Mouse (Mus musculus) lung, embryonic 16.5 days (tissue): Measurements from ENCODE around the gene Drosha. TPM values are rescaled to one million over a fixed set of nuclear protein-coding genes. Genes with fewer than 3 reads are reported as not detected.
"Not testable (repeated sequence)": the region's sequence is repeated elsewhere in the genome, so short reads cannot be mapped to it uniquely, and the experiment has no call there.

Experiments used
- ATAC-seq: fragments of 200-750 bp; cut with Nextera tagmentation; 2 replicates; pipeline ENCODE4 v1.8.0; 2017; ENCODE audit warnings: low read depth, mild to moderate bottlenecking, moderate library complexity
- H3K27ac ChIP-seq: fragments of 300-500 bp; sonication (generic); 2 replicates; pipeline ENCODE4 v1.5.1; 2014; ENCODE audit warnings: mild to moderate bottlenecking, control low read depth, low read length
- H3K27me3 ChIP-seq: fragments of 300-500 bp; sonication (generic); 2 replicates; pipeline ENCODE4 v1.6.1; 2014; ENCODE audit warnings: low read depth, low read length, mixed read lengths; ENCODE audit not compliant: control insufficient read depth, insufficient read depth
- H3K36me3 ChIP-seq: fragments of 300-500 bp; sonication (generic); 2 replicates; pipeline ENCODE4 v1.6.1; 2014; ENCODE audit warnings: low read length; ENCODE audit not compliant: control insufficient read depth, insufficient read depth
- H3K4me1 ChIP-seq: fragments of 300-500 bp; sonication (generic); replicated peaks from 2 replicates; pipeline ENCODE4 v1.6.1; 2014; ENCODE audit warnings: low read length, mixed read lengths; ENCODE audit not compliant: control insufficient read depth, insufficient read depth
- H3K4me2 ChIP-seq: fragments of 300-500 bp; sonication (generic); 2 replicates; pipeline ENCODE4 v1.6.1; 2014; ENCODE audit warnings: low read depth, low read length, control low read depth
- H3K4me3 ChIP-seq: fragments of 300-500 bp; sonication (generic); 2 replicates; pipeline ENCODE4 v1.5.1; 2014; ENCODE audit warnings: mild to moderate bottlenecking, low read length, control low read depth
- H3K9ac ChIP-seq: fragments of 300-500 bp; sonication (generic); 2 replicates; pipeline ENCODE4 v1.6.1; 2014; ENCODE audit warnings: low read length, control low read depth
- H3K9me3 ChIP-seq: fragments of 300-500 bp; sonication (generic); 2 replicates; pipeline ENCODE4 v1.6.1; 2016; ENCODE audit warnings: low read length; ENCODE audit not compliant: control insufficient read depth
- WGBS: fragments of 180-500 bp; shearing (Covaris S2); extraction: QIAGEN DNeasy Blood & Tissue Kit; methylation state at CpG from one replicate; pipeline ENCODE4 v1.1.7; 2014; 5-methylcytosine and 5-hydroxymethylcytosine counted together
- polyA plus RNA-seq: library from polyadenylated mRNA; unstranded; fragments of >200 nt; fragmentation: Nextera tagmentation; extraction: Ambion mirVana; gene quantifications from 2 replicates; pipeline ENCODE4 v1.2.1, GENCODE M21; 2015

The Drosha gene
- polyA plus RNA-seq, 1 experiment from 2014 or later = 32.0 TPM

DNA sequence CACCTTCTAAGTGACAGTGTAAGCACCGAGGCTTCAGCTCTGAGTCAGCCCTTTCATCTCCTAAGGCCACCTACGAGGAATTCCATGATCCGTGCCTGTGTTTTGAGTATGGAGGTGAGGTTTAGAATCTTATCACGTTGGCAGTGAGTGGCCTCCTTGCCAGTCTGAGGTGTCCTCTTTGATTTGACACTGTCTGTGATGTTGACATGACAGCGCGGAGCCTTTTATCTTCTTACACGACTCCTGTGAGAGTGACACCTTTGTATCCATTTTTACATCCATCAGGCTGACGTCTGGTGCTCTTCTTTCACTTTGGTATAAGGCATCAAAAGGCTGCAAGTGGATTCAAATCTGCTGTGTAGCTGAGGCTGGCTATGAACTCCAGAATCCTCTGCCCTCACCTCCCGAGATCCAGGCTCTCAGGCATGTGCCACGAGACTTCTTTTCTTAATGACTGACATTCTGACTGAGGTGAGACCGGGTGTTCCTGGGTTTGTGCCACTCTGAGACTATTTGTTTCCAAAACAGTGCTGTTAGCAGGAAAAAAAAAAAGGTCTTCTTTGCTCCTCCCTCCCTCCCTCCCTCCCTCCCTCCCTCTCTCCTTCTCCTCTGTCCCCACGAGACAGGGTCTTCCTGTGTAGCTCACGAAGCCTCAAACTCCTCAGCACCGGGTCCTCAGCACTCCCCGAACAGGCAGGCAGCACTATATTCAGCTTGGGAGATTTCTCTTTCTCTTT, 24.0 kb upstream of the Drosha start:
- Histone ChIP-seq H3K27me3 (no peaks in the 10 kb centered on the region), H3K9me3 (no peaks in the 10 kb centered on the region), H3K36me3 (no peaks in the 10 kb centered on the region), H3K4me3 (peak overlapping the region; percentile 3; the same call in 1 of the 2 replicates), H3K27ac (no peak overlapping the region), H3K4me1 (no peaks in the 10 kb centered on the region), H3K9ac (no peak overlapping the region), H3K4me2 (peak overlapping the region; percentile 13; the same call in 1 of the 2 replicates)
- ATAC-seq = no peak
- WGBS = 22% methylated on average over 15 of the region's 15 CpGs

DNA sequence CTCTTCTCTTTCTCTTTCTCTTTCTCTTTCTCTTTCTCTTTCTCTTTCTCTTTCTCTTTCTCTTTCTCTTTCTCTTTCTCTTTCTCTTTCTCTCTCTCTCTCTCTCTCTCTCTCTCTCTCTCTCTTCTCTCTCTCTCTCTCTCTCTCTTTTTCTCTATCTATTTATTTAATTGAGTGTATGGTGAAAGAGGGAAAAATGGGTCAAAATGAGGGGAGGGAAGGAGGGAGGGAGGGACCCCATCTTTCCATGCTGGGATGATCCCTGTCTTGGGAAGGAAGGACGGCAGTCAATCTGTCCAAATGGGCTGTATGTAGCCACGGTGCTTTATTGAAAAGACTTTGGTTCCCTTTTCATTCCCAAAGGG, 23.5 kb upstream of the Drosha start:
- H3K27me3 ChIP-seq, H3K9me3 ChIP-seq, H3K4me1 ChIP-seq, H3K27ac ChIP-seq, H3K9ac ChIP-seq, ATAC-seq, H3K36me3 ChIP-seq, H3K4me3 ChIP-seq, H3K4me2 ChIP-seq: not testable (repeated sequence)
- 70% methylated on average over 2 of the region's 2 CpGs for WGBS

DNA sequence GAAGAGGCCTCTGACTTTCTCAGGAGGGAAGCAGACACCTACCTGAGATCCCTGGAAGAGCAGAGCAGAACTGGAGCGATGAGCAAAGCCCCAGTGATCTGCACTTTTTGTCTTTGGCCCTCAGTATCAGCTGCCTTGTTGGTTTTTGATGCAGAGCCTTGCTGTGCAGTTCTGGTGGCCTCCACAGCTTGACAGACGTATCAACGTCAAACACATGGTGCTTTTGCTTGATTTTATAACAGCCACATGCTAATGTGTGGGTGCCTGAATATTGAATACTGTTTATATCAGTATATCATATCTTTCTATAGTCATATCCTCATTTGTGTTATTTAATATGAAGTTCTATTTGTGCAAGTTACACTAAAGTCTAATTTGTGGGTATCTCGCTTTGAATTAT, 19.5 kb upstream of the Drosha start:
- WGBS = 81% methylated on average over 4 of the region's 4 CpGs
- ATAC-seq = no peak
- Histone ChIP-seq H3K9me3 (no peaks in the 10 kb centered on the region), H3K36me3 (peaks cover 17% of the 10 kb centered on the region), H3K4me1 (no peaks in the 10 kb centered on the region), H3K4me3 (no peak overlapping the region), H3K9ac (no peak overlapping the region), H3K27ac (no peak overlapping the region), H3K4me2 (no peak overlapping the region), H3K27me3 (no peaks in the 10 kb centered on the region)

DNA sequence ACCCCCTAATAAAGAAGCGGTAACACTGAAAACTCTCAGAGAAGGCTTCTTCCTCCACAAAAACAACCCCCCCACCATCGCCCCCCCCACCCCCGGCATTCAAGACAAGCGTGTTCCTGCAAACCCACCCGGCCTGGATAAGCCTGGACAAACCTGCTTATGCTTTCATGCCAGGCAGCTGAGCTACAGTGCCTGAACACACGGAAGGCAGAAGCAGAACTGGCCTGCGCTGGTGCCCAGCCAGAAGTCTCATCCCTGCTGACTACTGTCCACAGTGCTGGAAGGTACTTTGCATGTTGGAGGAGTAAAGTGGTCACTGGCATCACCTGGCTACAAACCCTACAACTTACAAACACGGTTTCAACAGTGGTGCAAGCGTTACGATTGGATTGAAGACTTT, 17.5 kb upstream of the Drosha start:
- no peaks in the 10 kb centered on the region for H3K27me3 ChIP-seq
- no peak overlapping the region for H3K27ac ChIP-seq
- no peak overlapping the region for H3K4me2 ChIP-seq
- H3K9me3 ChIP-seq = no peaks in the 10 kb centered on the region
- no peak overlapping the region for H3K9ac ChIP-seq
- H3K36me3 ChIP-seq = peaks cover 20% of the 10 kb centered on the region
- H3K4me3 ChIP-seq = no peak overlapping the region
- 89% methylated on average over 10 of the region's 10 CpGs for WGBS
- ATAC-seq = no peak
- no peaks in the 10 kb centered on the region for H3K4me1 ChIP-seq

DNA sequence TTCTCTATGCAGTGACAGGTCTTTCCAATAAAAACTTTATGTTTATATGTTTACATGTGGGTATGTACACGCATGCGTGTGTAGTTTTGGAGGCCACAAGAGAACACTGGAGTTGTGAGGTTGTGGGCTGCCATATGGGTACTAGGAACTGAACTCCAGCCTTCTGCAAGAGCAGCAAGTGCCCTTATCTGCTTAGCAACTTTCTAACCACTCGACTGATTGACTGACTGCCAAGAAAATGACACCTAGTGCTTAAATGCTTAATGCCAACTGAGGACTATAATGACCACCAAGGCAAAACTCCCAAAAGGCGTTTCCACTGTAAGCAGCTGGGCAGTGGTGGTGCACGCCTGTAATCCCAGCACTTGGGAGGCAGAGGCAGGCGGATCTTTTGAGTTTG, 15.3 kb upstream of the Drosha start:
- H3K27ac ChIP-seq = no peak overlapping the region
- H3K4me1 ChIP-seq = no peaks in the 10 kb centered on the region
- H3K9ac ChIP-seq = no peak overlapping the region
- H3K36me3 ChIP-seq = peaks cover 34% of the 10 kb centered on the region
- no peaks in the 10 kb centered on the region for H3K27me3 ChIP-seq
- 81% methylated on average over 6 of the region's 6 CpGs for WGBS
- H3K9me3 ChIP-seq = no peaks in the 10 kb centered on the region
- no peak overlapping the region for H3K4me3 ChIP-seq
- ATAC-seq = no peak
- no peak overlapping the region for H3K4me2 ChIP-seq

DNA sequence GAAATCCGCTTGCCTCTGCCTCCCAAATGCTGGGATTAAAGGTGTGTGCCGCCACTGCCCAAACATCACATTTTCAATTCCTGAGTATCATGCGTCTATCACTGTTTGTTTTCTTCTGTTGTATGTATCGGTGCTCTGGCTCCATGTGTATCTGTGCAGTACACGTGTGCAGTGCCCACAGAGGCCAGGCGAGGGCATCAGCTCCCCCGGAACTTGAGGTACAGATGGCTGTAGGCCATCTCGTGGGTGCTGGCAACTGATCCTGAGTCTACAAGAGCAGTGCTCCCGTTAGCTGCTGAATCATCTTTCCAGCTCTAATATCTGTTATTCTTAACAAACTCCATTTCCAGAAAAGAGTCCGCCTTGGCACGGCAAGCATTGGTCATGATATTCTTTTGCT, 12.0 kb upstream of the Drosha start:
- Histone ChIP-seq H3K9me3 (no peaks in the 10 kb centered on the region), H3K4me2 (no peak overlapping the region), H3K4me1 (no peaks in the 10 kb centered on the region), H3K9ac (no peak overlapping the region), H3K36me3 (peaks cover 58% of the 10 kb centered on the region), H3K27me3 (no peaks in the 10 kb centered on the region), H3K4me3 (no peak overlapping the region), H3K27ac (no peak overlapping the region)
- ATAC-seq = no peak
- 92% methylated on average over 11 of the region's 11 CpGs for WGBS

DNA sequence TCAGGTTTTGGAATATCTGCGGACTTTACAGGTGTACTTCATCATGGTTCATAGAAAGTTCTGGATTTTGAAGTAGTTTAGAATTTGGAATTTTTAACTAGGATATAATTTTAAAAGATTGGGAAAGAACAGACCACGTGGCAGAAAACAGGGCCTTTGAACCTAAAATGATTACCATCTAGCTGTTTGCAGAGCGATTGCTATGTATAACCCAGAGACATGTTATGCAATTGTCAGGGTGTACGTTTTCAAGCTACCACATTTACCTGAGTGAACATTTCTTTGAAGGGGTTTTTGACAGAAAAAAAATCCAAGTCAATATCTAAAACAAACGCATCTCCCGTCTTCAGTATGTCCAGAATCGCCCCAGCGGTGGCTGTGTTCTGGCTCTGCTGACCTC, 7.0 kb upstream of the Drosha start:
- no peak overlapping the region for H3K9ac ChIP-seq
- H3K27ac ChIP-seq = no peak overlapping the region
- H3K36me3 ChIP-seq = peaks cover 62% of the 10 kb centered on the region
- no peak overlapping the region for H3K4me3 ChIP-seq
- H3K4me2 ChIP-seq = no peak overlapping the region
- H3K9me3 ChIP-seq = no peaks in the 10 kb centered on the region
- no peaks in the 10 kb centered on the region for H3K27me3 ChIP-seq
- WGBS = 90% methylated on average over 8 of the region's 8 CpGs
- H3K4me1 ChIP-seq = no peaks in the 10 kb centered on the region
- no peak for ATAC-seq

DNA sequence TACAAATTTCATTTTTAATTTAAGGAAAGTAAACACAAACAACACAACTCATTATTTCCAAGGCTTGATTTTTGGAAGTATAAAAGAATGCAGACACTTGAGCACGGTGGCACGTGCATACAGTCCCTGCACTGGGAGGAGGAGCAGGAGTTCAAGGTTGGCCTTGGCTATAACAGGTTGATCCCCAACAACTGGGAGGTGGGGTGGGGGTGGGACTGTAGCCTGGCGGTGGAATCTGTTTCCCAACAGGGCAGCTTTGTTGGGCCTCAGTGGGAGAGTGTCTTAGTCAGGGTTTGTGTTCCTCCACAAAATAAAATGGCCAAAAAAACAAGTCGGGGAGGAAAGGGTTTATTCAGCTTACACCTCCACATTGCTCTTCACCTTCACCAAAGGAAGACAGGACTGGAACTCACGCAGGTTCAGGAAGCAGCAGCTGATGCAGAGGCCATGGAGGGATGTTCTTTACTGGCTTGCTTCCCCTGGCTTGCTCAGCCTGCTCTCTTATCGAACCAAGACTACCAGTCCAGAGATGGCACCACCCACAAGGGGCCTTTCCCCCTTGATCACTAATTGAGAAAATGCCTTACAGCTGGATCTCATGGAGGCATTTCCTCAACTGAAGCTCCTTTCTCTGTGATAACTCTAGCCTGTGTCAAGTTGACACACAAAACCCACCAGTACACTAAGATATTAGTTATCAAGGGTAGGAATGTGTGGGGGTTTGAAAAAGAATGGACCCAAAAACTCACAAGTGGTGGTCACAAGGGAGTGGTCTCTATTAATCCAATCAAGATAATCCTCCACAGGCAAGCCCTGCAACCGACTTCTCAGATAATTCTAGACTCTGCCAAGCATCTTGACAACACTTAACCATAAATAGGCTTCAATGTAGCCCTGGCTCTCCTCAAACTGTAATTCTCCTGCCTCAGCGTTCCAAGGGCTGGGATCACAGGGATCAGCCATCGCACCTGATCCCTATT, 1.9 kb upstream of the Drosha start:
- H3K9ac ChIP-seq = no peak overlapping the region
- no peak overlapping the region for H3K4me3 ChIP-seq
- no peak overlapping the region for H3K4me2 ChIP-seq
- ATAC-seq = no peak
- H3K4me1 ChIP-seq = peaks cover 13% of the 10 kb centered on the region
- H3K27me3 ChIP-seq = no peaks in the 10 kb centered on the region
- no peak overlapping the region for H3K27ac ChIP-seq
- H3K36me3 ChIP-seq = peaks cover 23% of the 10 kb centered on the region
- WGBS = 79% methylated on average over 9 of the region's 9 CpGs
- no peaks in the 10 kb centered on the region for H3K9me3 ChIP-seq

DNA sequence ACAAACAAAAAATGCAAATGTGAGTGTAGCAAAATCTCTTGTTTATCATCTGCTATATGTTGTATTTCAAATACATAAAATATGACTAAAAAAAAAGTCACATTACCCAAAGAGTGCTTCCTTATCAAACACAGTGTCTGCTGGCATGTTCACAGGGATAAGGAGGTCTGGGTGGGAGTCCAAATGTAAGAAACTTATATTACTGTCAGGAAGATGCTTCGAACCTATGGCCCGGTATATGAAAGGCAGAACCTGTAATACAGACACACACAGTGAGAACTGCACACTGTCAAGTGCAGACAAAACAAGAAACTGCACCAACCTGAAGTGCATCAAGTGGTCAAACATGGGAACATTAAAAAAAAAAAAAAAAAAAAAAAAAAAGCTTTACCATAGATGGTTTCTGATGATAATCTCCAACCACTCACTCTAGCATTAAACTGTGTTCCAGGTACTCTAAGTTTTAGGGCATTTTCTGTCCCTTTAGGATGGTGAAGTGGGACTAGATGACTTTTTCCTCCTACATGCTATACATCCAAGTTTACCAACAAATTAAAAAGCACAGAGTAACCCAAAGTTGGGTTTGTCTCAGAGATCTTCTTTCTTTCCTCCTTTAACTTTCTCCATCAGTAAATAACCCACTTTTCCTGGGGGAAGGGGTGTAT, 1.0 kb upstream of the Drosha start:
- H3K4me3 ChIP-seq = peak overlapping the region; percentile 98
- H3K27me3 ChIP-seq = no peaks in the 10 kb centered on the region
- H3K9ac ChIP-seq = peak overlapping the region; percentile 95
- peaks cover 18% of the 10 kb centered on the region for H3K36me3 ChIP-seq
- no peak overlapping the region; the same call in 1 of the 2 replicates for H3K27ac ChIP-seq
- no peaks in the 10 kb centered on the region for H3K9me3 ChIP-seq
- peaks cover 13% of the 10 kb centered on the region for H3K4me1 ChIP-seq
- WGBS = 87% methylated on average over 2 of the region's 2 CpGs
- H3K4me2 ChIP-seq = peak overlapping the region; percentile 89
- no peak for ATAC-seq
